Mouse (Mus musculus) kidney, adult 2 months (tissue): ENCODE results near the gene Tln2.

Experiments
- CTCF ChIP-seq: fragments of 200-500 bp; conservative IDR thresholded peaks from 2 replicates; pipeline ENCODE4 v1.5.1; 2011; ENCODE audit warnings: low read depth, mild to moderate bottlenecking, control low read depth, low read length, moderate library complexity, mixed read lengths; ENCODE audit not compliant: insufficient read depth, insufficient read length
- POLR2A ChIP-seq: fragments of 200-500 bp; IDR thresholded peaks from one replicate; pipeline ENCODE4 v1.6.1; 2011; ENCODE audit warnings: low read depth, low read length, control low read depth

DNA sequence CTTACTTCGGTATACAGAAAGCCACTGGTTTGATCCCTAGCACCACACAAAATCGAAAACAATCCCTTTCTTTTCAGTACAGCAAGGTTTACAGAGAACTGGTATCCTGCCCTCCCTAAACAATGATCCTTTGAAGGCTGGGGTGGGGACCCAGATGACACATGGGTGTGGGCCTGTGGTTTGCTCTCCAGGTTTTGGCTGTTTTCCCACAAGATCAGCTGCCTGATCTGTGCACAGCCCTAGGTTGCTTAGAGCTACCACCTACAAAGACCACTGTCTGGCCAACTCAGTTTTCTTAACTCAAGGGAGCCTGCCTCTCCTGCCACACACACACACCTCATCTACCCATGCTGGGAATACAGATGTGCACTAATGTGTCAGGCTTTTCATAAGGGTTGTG, 257.9 kb downstream of the Tln2 start:
- TF ChIP-seq POLR2A: no peak
- TF ChIP-seq CTCF: no peak
